Mouse (Mus musculus) hindbrain, embryonic 13.5 days (tissue): Measurements from ENCODE around the gene Ripply2. TPM values are rescaled to one million over a fixed set of nuclear protein-coding genes. Genes with fewer than 3 reads are reported as not detected.

Source experiments
- ATAC-seq: fragments of 200-750 bp; cut with Nextera tagmentation; 2 replicates; pipeline ENCODE4 v1.8.0; 2017; ENCODE audit warnings: moderate TSS enrichment; ENCODE audit not compliant: low FRiP score
- H3K27ac ChIP-seq: fragments of 300-500 bp; sonication (generic); 2 replicates; pipeline ENCODE4 v1.5.1; 2015; ENCODE audit warnings: inconsistent platforms, mild to moderate bottlenecking, moderate library complexity
- H3K27me3 ChIP-seq: fragments of 300-500 bp; sonication (generic); 2 replicates; pipeline ENCODE4 v1.6.1; 2015; ENCODE audit warnings: mild to moderate bottlenecking, inconsistent platforms
- H3K36me3 ChIP-seq: fragments of 300-500 bp; sonication (generic); 2 replicates; pipeline ENCODE4 v1.6.1; 2015; ENCODE audit warnings: mild to moderate bottlenecking, inconsistent platforms
- H3K4me1 ChIP-seq: fragments of 300-500 bp; sonication (generic); replicated peaks from 2 replicates; pipeline ENCODE4 v1.6.1; 2015; ENCODE audit warnings: inconsistent platforms
- H3K4me2 ChIP-seq: fragments of 300-500 bp; sonication (generic); 2 replicates; pipeline ENCODE4 v1.6.1; 2015; ENCODE audit warnings: inconsistent platforms, mild to moderate bottlenecking, moderate library complexity
- H3K4me3 ChIP-seq: fragments of 300-500 bp; sonication (generic); 2 replicates; pipeline ENCODE4 v1.5.1; 2015; ENCODE audit warnings: mild to moderate bottlenecking, inconsistent platforms
- H3K9ac ChIP-seq: fragments of 300-500 bp; sonication (generic); 2 replicates; pipeline ENCODE4 v1.6.1; 2015; ENCODE audit warnings: mild to moderate bottlenecking, inconsistent platforms
- H3K9me3 ChIP-seq: fragments of 300-500 bp; sonication (generic); 2 replicates; pipeline ENCODE4 v1.6.1; 2016; ENCODE audit warnings: inconsistent platforms
- WGBS: fragments of 180-500 bp; shearing (Covaris S2); methylation state at CpG from one replicate; pipeline ENCODE4 v1.1.7; 2015; 5-methylcytosine and 5-hydroxymethylcytosine counted together
- polyA plus RNA-seq: library from polyadenylated mRNA; unstranded; fragments of >200 nt; fragmentation: Nextera tagmentation; extraction: Ambion mirVana; gene quantifications from 2 replicates; pipeline ENCODE4 v1.2.1, GENCODE M21; 2015

Gene Ripply2
- polyA plus RNA-seq, 1 experiment from 2014 or later = 8.5 TPM

DNA sequence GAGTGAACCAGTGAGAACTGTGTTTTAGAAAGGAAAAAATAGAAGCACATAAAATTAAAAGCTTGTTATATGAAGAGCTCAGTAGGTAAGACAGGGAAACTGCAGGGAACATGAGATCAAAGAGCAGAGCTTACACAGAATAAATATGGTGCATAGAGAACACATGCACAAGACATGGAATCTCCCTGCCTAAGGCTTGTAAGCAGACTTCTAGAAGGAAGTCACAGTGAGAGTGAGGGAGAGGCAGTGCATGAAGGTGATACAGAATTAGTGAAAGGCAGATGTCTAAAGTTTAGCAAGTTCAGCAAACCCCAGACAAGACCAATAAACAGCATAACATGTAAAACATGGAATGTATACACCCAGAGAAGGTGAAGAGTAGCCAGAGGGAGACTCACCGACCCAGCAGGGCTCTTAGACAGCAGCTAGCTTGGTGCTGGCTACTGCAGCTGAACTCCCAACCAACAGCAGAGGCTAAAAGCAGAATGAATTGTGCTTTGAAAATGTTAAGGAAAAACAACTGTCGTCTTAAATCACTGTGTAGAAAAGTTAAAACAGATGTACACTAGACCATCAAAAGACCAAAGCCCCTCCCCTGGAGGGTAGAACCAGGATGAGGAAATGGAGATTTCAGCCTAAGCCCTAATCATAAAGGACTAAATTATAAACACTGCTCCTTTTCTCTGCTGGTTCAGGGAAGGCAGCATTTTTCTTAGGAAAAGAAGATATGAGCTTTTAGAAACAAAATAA is 19.7 kb downstream of the Ripply2 start:
- no peak for ATAC-seq

DNA sequence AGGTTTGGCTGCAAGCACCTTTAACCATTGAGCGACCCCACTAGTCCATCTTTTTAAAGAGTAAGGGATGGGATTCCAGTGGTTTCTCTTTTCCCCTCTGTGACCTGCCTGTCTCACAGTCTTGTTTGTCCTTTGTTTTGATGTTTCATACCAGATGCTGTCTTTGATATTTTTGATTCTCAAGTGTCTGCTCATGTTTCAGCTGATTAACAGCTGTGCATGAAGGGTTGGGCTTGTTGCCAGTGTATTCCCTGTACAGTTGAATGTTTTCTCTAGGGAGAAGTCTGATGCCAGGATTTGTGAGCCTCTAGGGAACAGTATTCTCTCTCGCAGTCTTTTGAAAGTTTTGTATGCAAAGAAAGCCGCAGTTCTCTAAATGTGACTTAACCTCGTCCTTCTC is 34.1 kb downstream of the Ripply2 start:
- 65% methylated on average over 4 of the region's 4 CpGs for WGBS
- peaks cover 41% of the 10 kb centered on the region for H3K36me3 ChIP-seq
- no peak for ATAC-seq
- no peaks in the 10 kb centered on the region for H3K9me3 ChIP-seq
- no peaks in the 10 kb centered on the region for H3K27me3 ChIP-seq
- H3K9ac ChIP-seq = no peak overlapping the region
- no peaks in the 10 kb centered on the region for H3K4me1 ChIP-seq
- H3K4me2 ChIP-seq = no peak overlapping the region
- H3K4me3 ChIP-seq = no peak overlapping the region
- H3K27ac ChIP-seq = no peak overlapping the region

More for the DNA sequence above, 19.7 kb downstream of the Ripply2 start:
- H3K4me2 ChIP-seq = no peak overlapping the region
- no peak overlapping the region for H3K4me3 ChIP-seq
- no peak overlapping the region for H3K27ac ChIP-seq
- H3K27me3 ChIP-seq = no peaks in the 10 kb centered on the region
- no peaks in the 10 kb centered on the region for H3K4me1 ChIP-seq
- H3K9me3 ChIP-seq = no peaks in the 10 kb centered on the region
- no peak overlapping the region for H3K9ac ChIP-seq
- peaks cover 27% of the 10 kb centered on the region for H3K36me3 ChIP-seq
- 84% methylated on average over 2 of the region's 2 CpGs for WGBS

DNA sequence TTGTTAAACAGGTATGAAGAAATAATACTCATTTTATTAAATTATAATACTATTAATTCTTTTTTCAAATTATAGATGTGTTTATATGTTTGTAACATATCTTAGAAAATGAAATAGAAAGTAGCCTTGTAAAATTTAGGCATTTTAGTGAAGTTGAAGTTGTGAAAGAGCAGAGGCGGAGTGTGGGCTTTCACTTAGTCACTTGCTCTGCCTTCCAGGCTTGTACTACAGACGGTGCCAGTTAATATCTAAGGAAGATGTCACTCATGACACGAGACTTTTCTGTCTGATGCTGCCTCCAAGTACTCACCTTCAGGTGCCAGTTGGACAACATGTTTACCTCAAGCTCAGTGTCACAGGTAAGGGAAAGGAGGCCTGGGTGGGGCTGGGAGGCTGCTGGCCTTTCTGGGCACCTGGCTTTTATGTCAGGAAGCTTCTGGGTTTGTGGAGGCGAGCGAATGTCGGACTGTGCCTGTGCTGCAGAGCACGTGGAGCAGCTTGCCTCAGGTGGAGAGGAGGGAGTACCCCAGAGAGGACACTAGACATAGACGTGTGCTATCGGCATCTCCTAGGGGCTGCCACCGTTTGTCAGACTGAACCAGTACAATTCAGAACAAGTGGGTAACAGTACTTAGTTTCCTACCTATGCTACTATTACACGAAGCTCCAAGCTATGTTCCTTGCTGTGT is 40.4 kb downstream of the Ripply2 start:
- Histone ChIP-seq H3K4me2 (no peak overlapping the region), H3K9me3 (no peaks in the 10 kb centered on the region), H3K4me1 (no peaks in the 10 kb centered on the region), H3K9ac (no peak overlapping the region), H3K4me3 (no peak overlapping the region), H3K27ac (no peak overlapping the region), H3K36me3 (peaks cover 52% of the 10 kb centered on the region), H3K27me3 (no peaks in the 10 kb centered on the region)
- 91% methylated on average over 11 of the region's 11 CpGs for WGBS
- ATAC-seq = no peak

DNA sequence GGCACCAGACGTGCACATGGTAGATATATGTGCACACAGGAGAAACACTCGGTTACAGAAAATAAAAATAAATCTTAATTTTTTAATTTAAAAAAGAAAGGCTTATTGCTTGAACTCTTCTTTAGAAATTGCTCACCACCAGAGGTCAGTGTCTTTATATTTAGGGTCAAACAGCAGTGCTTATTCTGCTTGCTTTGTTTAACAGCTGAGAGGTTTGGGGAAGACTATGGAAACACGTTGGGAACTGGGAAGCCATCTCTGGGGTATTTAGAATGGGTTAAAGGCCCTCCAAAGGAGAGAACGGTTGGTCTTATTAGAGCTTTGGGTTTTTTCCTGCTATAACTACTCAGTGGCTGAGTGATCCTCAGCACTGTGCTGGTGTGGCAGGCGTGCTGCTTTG is 47.0 kb downstream of the Ripply2 start:
- H3K4me1 ChIP-seq = no peaks in the 10 kb centered on the region
- ATAC-seq = no peak
- no peak overlapping the region for H3K9ac ChIP-seq
- H3K9me3 ChIP-seq = no peaks in the 10 kb centered on the region
- 83% methylated on average over 5 of the region's 5 CpGs for WGBS
- H3K36me3 ChIP-seq = peaks cover 77% of the 10 kb centered on the region
- no peak overlapping the region for H3K27ac ChIP-seq
- H3K4me2 ChIP-seq = no peak overlapping the region
- no peak overlapping the region for H3K4me3 ChIP-seq
- H3K27me3 ChIP-seq = no peaks in the 10 kb centered on the region

DNA sequence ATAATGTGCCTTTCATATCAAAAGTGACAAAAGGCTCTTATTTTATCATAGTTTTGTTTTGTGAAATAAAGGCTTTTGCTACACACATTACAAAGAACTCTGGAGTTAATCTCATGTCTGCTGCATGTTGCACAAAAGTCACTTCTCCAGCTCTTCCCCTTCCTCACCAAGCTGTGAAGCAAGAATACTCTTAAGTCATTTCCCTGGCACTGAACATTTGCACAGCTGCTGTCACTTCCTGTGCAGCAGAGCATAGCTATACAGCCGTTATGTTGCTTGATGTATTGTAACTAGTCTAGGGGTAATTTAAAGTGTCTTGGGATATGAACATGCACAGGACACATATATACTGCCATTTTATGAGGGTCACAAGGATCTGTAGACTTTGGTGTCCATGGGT is 52.8 kb downstream of the Ripply2 start:
- H3K4me3 ChIP-seq = no peak overlapping the region
- ATAC-seq = no peak
- no peak overlapping the region for H3K4me2 ChIP-seq
- no peak overlapping the region for H3K27ac ChIP-seq
- no peaks in the 10 kb centered on the region for H3K27me3 ChIP-seq
- H3K4me1 ChIP-seq = no peaks in the 10 kb centered on the region
- WGBS = 82% methylated on average over 1 of the region's 1 CpGs
- H3K9me3 ChIP-seq = peaks cover 13% of the 10 kb centered on the region; the same call in 1 of the 2 replicates
- peaks cover 60% of the 10 kb centered on the region for H3K36me3 ChIP-seq
- no peak overlapping the region for H3K9ac ChIP-seq

Other genes starting within 250 kb of the Ripply2 start
- 100 and 102 TPM in 2 replicates for gene Snap91, start 134.9 kb upstream of the Ripply2 start, polyA plus RNA-seq
- gene Cyb5r4, start 6.5 kb downstream of the Ripply2 start, polyA plus RNA-seq = 83.6 and 86.0 TPM in 2 replicates
- gene Mrap2, start 128.8 kb downstream of the Ripply2 start, polyA plus RNA-seq = 1.1 and 1.3 TPM in 2 replicates
- gene Cep162, start 240.0 kb downstream of the Ripply2 start, polyA plus RNA-seq = 7.8 and 8.3 TPM in 2 replicates